Mouse (Mus musculus): ENCODE measurements at regions not wholly inside any gene's neighbourhood (a gene's known extent, or its start where the extent isn't known, plus 50 kb on each side); places are given as distances from the start of the nearest gene placed in this dataset.

- TF ChIP-seq POLR2A (IDR thresholded peaks at IDR 0.05; ENCODE audit: control insufficient read depth, extremely low read depth, insufficient read depth, low read length, poor library complexity) (no peak), CTCF (IDR thresholded peaks at IDR 0.05; ENCODE audit: borderline replicate concordance, control insufficient read depth, extremely low read depth, insufficient read depth, low read length, poor library complexity) (no peak)
These were observed 108.6 kb downstream of the 1700020N01Rik start for GRCm38 (mm10) chr10:21701580-21701979.

All from thymus, adult 2 months (tissue).